Mouse (Mus musculus) spleen, postnatal 0 days (tissue): ENCODE data around the gene Olfr394. TPM values are rescaled to one million over a fixed set of nuclear protein-coding genes. Genes with fewer than 3 reads are reported as not detected.

Experiments used
- polyA plus RNA-seq: library from polyadenylated mRNA; unstranded; fragments of >200 nt; fragmentation: Nextera tagmentation; extraction: Ambion mirVana; gene quantifications from 2 replicates; pipeline ENCODE4 v1.2.1, GENCODE M21; 2015

Olfr394 gene
- not detected in 2 replicates for polyA plus RNA-seq

GRCm38 (mm10) chr11:73890671-73891070, at the start of gene Olfr394:
TSS of gene Olfr394 (minus strand) at chr11:73890771.

GRCm38 (mm10) chr11:73936377-73936776, 45.8 kb upstream of the Olfr394 start, which contains the start of gene Olfr23:
TSS of gene Olfr23 (plus strand) at chr11:73936677.

GRCm38 (mm10) chr11:73909199-73909598, 18.6 kb upstream of the Olfr394 start, which contains the start of gene Olfr395:
TSS of gene Olfr395 (minus strand) at chr11:73909299.

GRCm38 (mm10) chr11:73851354-73851753, 39.2 kb downstream of the Olfr394 start, which contains the start of gene Olfr393:
TSS of gene Olfr393 (minus strand) at chr11:73851454.

Other genes with a start within 250 kb of the Olfr394 start
- gene Zfp735, start 202.0 kb downstream of the Olfr394 start, polyA plus RNA-seq, result not detected in 2 replicates
- not detected in 2 replicates for gene Olfr389, start 110.1 kb downstream of the Olfr394 start, polyA plus RNA-seq
- gene Olfr390, start 107.8 kb downstream of the Olfr394 start, polyA plus RNA-seq, result not detected in 2 replicates
- not detected in 2 replicates for gene Olfr391-ps, start 87.7 kb downstream of the Olfr394 start, polyA plus RNA-seq
- not detected in 2 replicates for gene Olfr392, start 73.7 kb downstream of the Olfr394 start, polyA plus RNA-seq
- not detected in 2 replicates for gene Olfr393, start 39.3 kb downstream of the Olfr394 start, polyA plus RNA-seq
- not detected in 2 replicates for gene Olfr395, start 18.5 kb upstream of the Olfr394 start, polyA plus RNA-seq
- gene Olfr23, start 45.9 kb upstream of the Olfr394 start, polyA plus RNA-seq, result not detected in 2 replicates
- gene Olfr397, start 70.0 kb upstream of the Olfr394 start, polyA plus RNA-seq, result not detected in 2 replicates
- not detected in 2 replicates for gene Olfr398, start 99.6 kb upstream of the Olfr394 start, polyA plus RNA-seq
- gene Olfr139, start 165.8 kb upstream of the Olfr394 start, polyA plus RNA-seq, result not detected in 2 replicates
- gene Olfr399, start 165.8 kb upstream of the Olfr394 start, polyA plus RNA-seq, result not detected in 2 replicates
- not detected in 2 replicates for gene Zfp616, start 179.2 kb upstream of the Olfr394 start, polyA plus RNA-seq
- not detected in 2 replicates for gene Olfr401, start 222.9 kb upstream of the Olfr394 start, polyA plus RNA-seq